Mouse (Mus musculus): ENCODE data around the gene Mcrip1.

- TF ChIP-seq TAL1 (IDR thresholded peaks at IDR 0.05; ENCODE audit: low read length): no peak
- TF ChIP-seq GATA1 (IDR thresholded peaks at IDR 0.05; ENCODE audit: low read length): no peak
Measured at GRCm38 (mm10) chr11:120598283-120598989, 48.9 kb upstream of the Mcrip1 start, which contains the start of the genes Alyref and Anapc11.

All from erythroblast, embryonic 14.5 days (primary cell).